Mouse (Mus musculus) right cerebral cortex, postnatal 10 days (tissue): ENCODE results near the gene Samd13.

Experiments
- DNase-seq, 2 experiments: peaks; one replicate each; pipeline ENCODE4 v3.0.0; 2021; ENCODE audit warnings: low spot score in 2 of 2

Samd13 gene

GRCm38 (mm10) chr3:146684811-146685675 lies at the start of gene Samd13:
Samd13 (minus strand) TSS chr3:146685592.
- peak; percentile 83 for DNase-seq

- DNase-seq, result no peak
Observed at GRCm38 (mm10) chr3:146731499-146731898, 46.1 kb upstream of the Samd13 start.

- DNase-seq, result peak in 1 of 2 experiments; percentile 57
Observed at GRCm38 (mm10) chr3:146723037-146723436, 37.6 kb upstream of the Samd13 start.

GRCm38 (mm10) chr3:146719696-146720095 lies 34.3 kb upstream of the Samd13 start:
- peak in 1 of 2 experiments; percentile 56 for DNase-seq

- no peak for DNase-seq
Observed at GRCm38 (mm10) chr3:146718251-146718650, 32.9 kb upstream of the Samd13 start.

GRCm38 (mm10) chr3:146712305-146712704 lies 26.9 kb upstream of the Samd13 start:
- peak in 1 of 2 experiments; percentile 37 for DNase-seq

GRCm38 (mm10) chr3:146711559-146711958 lies 26.2 kb upstream of the Samd13 start:
- DNase-seq, result peak; percentile 66 to 78

- peak; percentile 51 to 62 for DNase-seq
Observed at GRCm38 (mm10) chr3:146711084-146711483, 25.7 kb upstream of the Samd13 start.

GRCm38 (mm10) chr3:146709086-146709485 lies 23.7 kb upstream of the Samd13 start:
- DNase-seq, result no peak

GRCm38 (mm10) chr3:146708381-146708780 lies 23.0 kb upstream of the Samd13 start:
- DNase-seq, result no peak

- no peak for DNase-seq
Observed at GRCm38 (mm10) chr3:146704099-146704498, 18.7 kb upstream of the Samd13 start.

GRCm38 (mm10) chr3:146700051-146700450 lies 14.7 kb upstream of the Samd13 start:
- no peak for DNase-seq

GRCm38 (mm10) chr3:146698982-146699381 lies 13.6 kb upstream of the Samd13 start:
- no peak for DNase-seq

- no peak for DNase-seq
Observed at GRCm38 (mm10) chr3:146692547-146692946, 7.2 kb upstream of the Samd13 start.

GRCm38 (mm10) chr3:146687121-146687725 lies 1.8 kb upstream of the Samd13 start:
- no peak for DNase-seq

- DNase-seq, result no peak
Observed at GRCm38 (mm10) chr3:146686428-146686827, 1.0 kb upstream of the Samd13 start.

- DNase-seq, result no peak
Observed at GRCm38 (mm10) chr3:146683095-146683494, 2.3 kb downstream of the Samd13 start.

GRCm38 (mm10) chr3:146682140-146682651 lies 3.2 kb downstream of the Samd13 start:
- peak; percentile 84 to 87 for DNase-seq

- no peak for DNase-seq
Observed at GRCm38 (mm10) chr3:146681696-146682095, 3.7 kb downstream of the Samd13 start.

GRCm38 (mm10) chr3:146680625-146681024 lies 4.8 kb downstream of the Samd13 start:
- peak in 1 of 2 experiments; percentile 20 for DNase-seq

GRCm38 (mm10) chr3:146679646-146680045 lies 5.7 kb downstream of the Samd13 start:
- DNase-seq, result peak in 1 of 2 experiments; percentile 20

GRCm38 (mm10) chr3:146676193-146676592 lies 9.2 kb downstream of the Samd13 start:
- DNase-seq, result no peak

GRCm38 (mm10) chr3:146675101-146675500 lies 10.3 kb downstream of the Samd13 start:
- no peak for DNase-seq
